Mouse (Mus musculus) kidney, embryonic 15.5 days (tissue): ENCODE data around the gene Pum3. TPM values are rescaled to one million over a fixed set of nuclear protein-coding genes. Genes with fewer than 3 reads are reported as not detected.
A peak's percentile ranks its signal among the peaks of the same experiment; 100 is the strongest.

Source experiments
- ATAC-seq: fragments of 200-750 bp; cut with Nextera tagmentation; replicated peaks from 2 replicates; pipeline ENCODE4 v1.8.0; 2017; ENCODE audit warnings: moderate TSS enrichment; ENCODE audit not compliant: low FRiP score
- H3K27ac ChIP-seq: fragments of 300-500 bp; sonication (generic); 2 replicates; pipeline ENCODE4 v1.5.1; 2015; ENCODE audit warnings: mild to moderate bottlenecking, inconsistent platforms
- H3K27me3 ChIP-seq: fragments of 300-500 bp; sonication (generic); 2 replicates; pipeline ENCODE4 v1.6.1; 2015; ENCODE audit warnings: inconsistent platforms
- H3K36me3 ChIP-seq: fragments of 300-500 bp; sonication (generic); 2 replicates; pipeline ENCODE4 v1.6.1; 2015; ENCODE audit warnings: inconsistent platforms
- H3K4me1 ChIP-seq: fragments of 300-500 bp; sonication (generic); 2 replicates; pipeline ENCODE4 v1.6.1; 2015; ENCODE audit warnings: inconsistent platforms
- H3K4me2 ChIP-seq: fragments of 300-500 bp; sonication (generic); 2 replicates; pipeline ENCODE4 v1.6.1; 2015; ENCODE audit warnings: moderate library complexity, mild to moderate bottlenecking, inconsistent platforms
- H3K4me3 ChIP-seq: fragments of 300-500 bp; sonication (generic); replicated peaks from 2 replicates; pipeline ENCODE4 v1.5.1; 2015; ENCODE audit warnings: mild to moderate bottlenecking, inconsistent platforms
- H3K9ac ChIP-seq: fragments of 300-500 bp; sonication (generic); 2 replicates; pipeline ENCODE4 v1.6.1; 2015; ENCODE audit warnings: mild to moderate bottlenecking, inconsistent platforms
- H3K9me3 ChIP-seq: fragments of 300-500 bp; sonication (generic); replicated peaks from 2 replicates; pipeline ENCODE4 v1.6.1; 2016; ENCODE audit warnings: inconsistent platforms
- WGBS: fragments of 180-500 bp; shearing (Covaris S2); methylation state at CpG from one replicate; pipeline ENCODE4 v1.1.7; 2015; ENCODE audit warnings: mixed read lengths; 5-methylcytosine and 5-hydroxymethylcytosine counted together
- polyA plus RNA-seq: library from polyadenylated mRNA; unstranded; fragments of >200 nt; fragmentation: Nextera tagmentation; extraction: Ambion mirVana; gene quantifications from 2 replicates; pipeline ENCODE4 v1.2.1, GENCODE M21; 2015

The Pum3 gene
- 89.0 and 97.7 TPM in 2 replicates for polyA plus RNA-seq

DNA sequence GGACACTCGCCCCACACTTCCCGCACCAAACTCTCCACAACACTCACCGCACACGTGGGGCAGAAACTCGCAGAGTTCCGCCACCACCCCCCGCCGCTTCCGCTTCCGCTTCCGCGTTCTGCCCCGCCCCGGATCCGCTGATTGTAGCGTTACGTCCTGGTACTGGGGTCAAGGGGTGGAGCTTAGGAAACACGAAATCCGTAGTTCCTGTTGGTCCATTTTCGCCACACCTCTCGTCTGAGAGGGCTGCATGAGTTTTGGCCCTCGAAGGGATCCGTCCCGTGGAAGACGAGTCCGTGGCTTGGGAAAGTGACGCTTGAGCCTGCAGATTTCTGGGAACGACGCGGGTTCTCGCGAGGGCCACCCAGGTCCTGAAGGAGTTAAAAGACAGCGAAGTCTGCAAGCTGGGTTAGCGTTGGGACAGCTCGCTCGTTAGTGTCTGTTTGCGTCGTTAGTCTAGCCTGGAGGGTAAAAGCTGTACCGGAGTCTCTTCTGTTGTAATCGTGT is at the start of gene Pum3:
TSS of gene Pum3 (minus strand) at position 81 of the 507 bp plus-strand sequence.
- H3K27me3 ChIP-seq = no peaks in the 10 kb centered on the region
- H3K4me3 ChIP-seq = peak within 1 kb of the TSS; percentile 70
- peak within 1 kb of the TSS; percentile 97 for H3K27ac ChIP-seq
- peaks cover 20% of the 10 kb centered on the region for H3K4me1 ChIP-seq
- WGBS = under 1% methylated on average over 40 of the region's 40 CpGs
- no peaks in the 10 kb centered on the region for H3K9me3 ChIP-seq
- H3K9ac ChIP-seq = peak within 1 kb of the TSS; percentile 74
- H3K36me3 ChIP-seq = peaks cover 15% of the 10 kb centered on the region
- ATAC-seq = peak; percentile 97
- H3K4me2 ChIP-seq = peak within 1 kb of the TSS; percentile 75

DNA sequence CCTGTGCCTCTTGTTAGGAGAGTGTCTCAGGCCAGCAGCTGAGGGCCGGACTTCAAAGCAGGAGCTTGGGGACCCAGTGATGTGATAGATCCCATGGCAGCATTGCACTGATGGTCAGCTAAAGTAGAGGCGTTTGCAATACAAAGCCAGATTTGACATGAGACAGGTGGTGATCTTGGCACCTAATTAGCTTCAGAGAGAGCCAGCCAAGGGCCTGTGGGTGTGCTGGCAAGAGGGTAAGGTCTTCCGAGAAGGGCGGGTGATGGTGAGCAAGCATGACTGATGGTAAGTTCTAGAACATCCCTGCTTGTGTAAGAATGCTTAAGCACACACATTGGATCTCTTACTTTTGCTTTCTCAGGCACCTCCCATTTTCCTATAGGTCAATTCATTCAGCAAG is 37.1 kb upstream of the Pum3 start:
- no peaks in the 10 kb centered on the region for H3K4me1 ChIP-seq
- WGBS = 68% methylated on average over 4 of the region's 4 CpGs
- H3K4me3 ChIP-seq = no peak overlapping the region
- no peaks in the 10 kb centered on the region for H3K9me3 ChIP-seq
- H3K27me3 ChIP-seq = no peaks in the 10 kb centered on the region
- ATAC-seq = no peak
- H3K36me3 ChIP-seq = no peaks in the 10 kb centered on the region
- no peak overlapping the region for H3K9ac ChIP-seq
- no peak overlapping the region for H3K27ac ChIP-seq
- no peak overlapping the region for H3K4me2 ChIP-seq

DNA sequence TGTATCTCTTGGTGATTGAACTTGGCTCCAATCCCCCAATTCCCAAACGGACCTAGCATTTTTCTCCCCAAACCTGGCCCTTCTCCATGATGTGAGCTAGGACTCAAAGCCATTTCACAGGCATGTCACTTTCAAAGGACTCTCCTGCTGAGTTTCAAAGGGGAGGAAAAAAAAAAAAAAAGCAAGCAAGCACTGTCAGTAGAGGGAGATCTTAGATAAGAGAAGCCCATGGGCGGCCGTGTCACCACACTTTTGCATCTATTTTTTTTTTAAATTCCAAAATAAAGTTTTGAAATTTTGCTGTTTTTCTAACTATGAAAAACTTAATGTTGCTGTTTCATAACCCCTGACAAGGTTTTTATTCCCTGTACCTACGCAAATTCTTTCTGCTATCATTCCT is 33.0 kb upstream of the Pum3 start:
- Histone ChIP-seq H3K4me2 (no peak overlapping the region), H3K9me3 (no peaks in the 10 kb centered on the region), H3K27ac (no peak overlapping the region), H3K4me1 (no peaks in the 10 kb centered on the region), H3K27me3 (no peaks in the 10 kb centered on the region), H3K4me3 (no peak overlapping the region), H3K36me3 (no peaks in the 10 kb centered on the region), H3K9ac (no peak overlapping the region)
- WGBS = 65% methylated on average over 4 of the region's 4 CpGs
- ATAC-seq = no peak

DNA sequence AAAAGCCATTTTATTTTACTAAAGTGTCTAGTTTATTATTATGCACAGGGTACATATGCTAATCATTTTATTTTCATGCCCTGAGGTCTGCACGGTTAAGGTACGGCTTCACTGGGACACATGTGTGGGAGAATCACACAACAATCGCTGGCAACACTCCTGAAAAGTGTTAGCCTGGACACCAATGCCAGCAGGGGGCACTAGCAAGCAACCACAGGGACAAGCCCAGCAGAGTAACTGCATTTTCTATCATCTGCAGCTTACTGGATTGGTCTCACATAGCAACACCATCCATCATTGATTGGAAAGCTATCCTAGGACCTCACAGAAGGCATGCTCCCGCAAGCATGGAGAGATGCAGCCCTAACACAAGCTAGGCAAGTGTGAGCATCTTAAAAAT is 20.8 kb upstream of the Pum3 start:
- Histone ChIP-seq H3K36me3 (no peaks in the 10 kb centered on the region), H3K4me2 (no peak overlapping the region), H3K27ac (no peak overlapping the region), H3K4me3 (no peak overlapping the region), H3K9ac (no peak overlapping the region), H3K27me3 (peaks cover 12% of the 10 kb centered on the region; the same call in 1 of the 2 replicates), H3K9me3 (no peaks in the 10 kb centered on the region), H3K4me1 (no peaks in the 10 kb centered on the region)
- WGBS = 34% methylated on average over 4 of the region's 4 CpGs
- no peak for ATAC-seq

DNA sequence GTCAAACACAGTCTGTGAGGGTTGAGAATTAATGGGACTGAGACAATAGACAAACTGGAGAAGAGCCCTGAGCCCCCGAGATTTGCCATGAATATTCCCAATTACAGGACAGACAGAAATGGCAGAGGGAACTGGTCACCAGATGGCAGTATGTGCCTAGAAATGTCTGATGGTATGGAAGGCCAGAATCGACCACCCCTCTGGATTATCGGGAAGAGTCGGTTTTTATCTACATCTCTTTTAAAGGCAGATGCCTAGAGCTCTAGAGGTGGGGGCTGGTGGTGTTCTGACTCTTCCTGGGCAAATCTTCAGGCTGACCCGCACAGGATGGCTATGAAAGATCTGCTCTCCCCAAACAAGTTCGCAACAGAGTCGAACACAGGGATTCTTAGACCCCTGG is 17.9 kb upstream of the Pum3 start:
- no peaks in the 10 kb centered on the region for H3K36me3 ChIP-seq
- H3K27ac ChIP-seq = no peak overlapping the region
- WGBS = 29% methylated on average over 7 of the region's 7 CpGs
- no peak overlapping the region for H3K9ac ChIP-seq
- H3K27me3 ChIP-seq = peaks cover 12% of the 10 kb centered on the region; the same call in 1 of the 2 replicates
- no peaks in the 10 kb centered on the region for H3K4me1 ChIP-seq
- no peak for ATAC-seq
- H3K4me3 ChIP-seq = no peak overlapping the region
- H3K4me2 ChIP-seq = no peak overlapping the region
- H3K9me3 ChIP-seq = no peaks in the 10 kb centered on the region

DNA sequence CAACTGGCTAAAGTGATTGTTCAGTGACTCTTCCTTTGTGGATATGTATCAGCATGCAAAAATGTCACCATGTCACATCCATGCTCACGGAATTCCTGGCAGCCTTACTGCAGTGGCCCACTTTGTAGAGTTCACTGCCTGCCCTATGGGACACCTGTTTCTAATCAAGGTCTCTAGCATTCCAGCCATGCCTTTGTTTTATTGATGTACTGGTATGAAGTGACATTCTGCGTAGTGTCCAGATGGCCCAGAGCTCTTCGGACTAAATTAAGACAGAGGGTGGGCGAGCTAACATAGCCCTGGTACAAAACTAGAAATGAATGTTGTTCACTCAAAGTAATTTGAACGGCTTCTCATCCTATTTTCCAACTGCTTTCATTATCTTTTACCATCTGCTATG is 11.5 kb upstream of the Pum3 start:
- WGBS = 80% methylated on average over 5 of the region's 5 CpGs
- no peaks in the 10 kb centered on the region for H3K9me3 ChIP-seq
- H3K27me3 ChIP-seq = 0 out of 2 replicates have a peak, but pooled peaks cover under 1% of the 10 kb centered on the region

DNA sequence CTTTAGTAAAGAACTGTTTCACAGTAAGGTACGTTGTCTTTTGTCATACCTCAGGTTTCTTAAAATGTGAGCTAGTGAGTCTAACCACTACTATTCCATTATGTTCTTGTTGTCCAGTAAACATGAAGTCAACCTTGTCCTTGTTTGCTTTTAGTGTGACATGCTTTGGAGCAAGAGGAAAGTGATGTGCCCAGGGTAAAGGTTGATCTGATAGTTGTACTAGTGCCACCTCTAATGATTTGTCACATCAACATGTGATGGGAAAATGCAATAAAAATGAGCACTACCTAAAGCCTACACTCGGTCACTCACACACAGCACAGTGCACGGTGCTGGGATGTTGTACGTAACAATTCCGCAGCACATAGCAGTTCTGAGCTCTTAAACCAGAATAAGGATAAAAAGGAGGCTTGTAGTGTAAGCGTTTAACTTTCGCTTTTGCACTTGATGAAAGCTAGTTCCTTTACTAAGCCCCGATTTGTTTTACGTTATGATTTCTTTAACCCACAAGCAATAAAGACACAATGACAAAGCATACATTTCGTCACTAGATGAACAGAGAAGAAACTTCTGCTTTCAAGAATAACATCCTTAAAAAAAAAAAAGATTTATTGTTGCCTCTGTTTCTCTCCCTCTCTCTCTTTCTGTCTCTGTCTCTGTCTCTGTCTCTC is 8.5 kb upstream of the Pum3 start:
- Histone ChIP-seq H3K36me3 (no peaks in the 10 kb centered on the region), H3K27me3 (no peaks in the 10 kb centered on the region), H3K9ac (no peak overlapping the region), H3K4me1 (no peaks in the 10 kb centered on the region), H3K27ac (no peak overlapping the region), H3K4me3 (no peak overlapping the region), H3K9me3 (no peaks in the 10 kb centered on the region), H3K4me2 (no peak overlapping the region)
- WGBS = 73% methylated on average over 10 of the region's 10 CpGs
- ATAC-seq = no peak

More for the DNA sequence above, 11.5 kb upstream of the Pum3 start:
- Histone ChIP-seq H3K9ac (no peak overlapping the region), H3K27ac (no peak overlapping the region), H3K4me3 (no peak overlapping the region), H3K36me3 (no peaks in the 10 kb centered on the region), H3K4me1 (no peaks in the 10 kb centered on the region), H3K4me2 (no peak overlapping the region)
- no peak for ATAC-seq

DNA sequence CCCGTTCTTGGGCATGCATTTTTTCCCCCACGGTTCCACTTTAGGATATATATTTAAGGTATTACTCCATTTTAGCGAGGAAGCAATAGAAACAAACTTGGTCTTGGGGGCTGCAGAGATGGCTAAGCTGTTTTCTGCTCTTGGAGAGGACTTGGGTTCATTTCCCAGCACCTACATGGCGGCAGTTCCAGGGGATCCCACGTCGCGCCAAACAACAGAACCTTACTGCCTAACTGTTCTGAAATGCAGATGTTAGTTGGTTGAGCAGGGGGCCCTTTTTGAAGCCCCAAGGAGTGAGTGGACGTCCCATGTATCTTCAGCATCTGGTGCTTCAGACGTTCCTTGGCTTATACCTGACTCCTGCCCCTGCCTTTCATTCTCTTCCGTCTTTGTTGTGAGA is 781 bp upstream of the Pum3 start:
- peak overlapping the region; percentile 70 for H3K4me3 ChIP-seq
- ATAC-seq = no peak

DNA sequence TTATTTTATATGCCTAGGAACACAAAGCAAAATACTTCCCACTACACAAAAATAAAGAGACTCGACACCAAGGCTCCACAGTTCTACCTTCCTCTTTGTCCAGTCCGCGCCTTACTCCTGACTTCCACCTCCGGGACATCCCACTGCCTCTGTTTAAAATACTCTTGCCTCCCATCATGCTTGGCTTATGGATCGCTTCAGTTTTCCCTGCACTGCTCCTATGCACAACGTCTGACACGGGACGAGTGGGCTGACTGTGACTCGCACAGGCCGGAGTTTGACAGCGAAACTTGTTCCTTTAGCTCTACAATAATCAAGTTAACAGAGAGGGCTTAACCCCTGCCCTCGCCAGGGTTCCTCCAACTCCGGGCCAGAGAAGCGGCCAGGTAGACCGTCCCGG is 344 bp downstream of the Pum3 start:
- peaks cover 20% of the 10 kb centered on the region for H3K36me3 ChIP-seq
- H3K9me3 ChIP-seq = no peaks in the 10 kb centered on the region
- under 1% methylated on average over 16 of the region's 16 CpGs for WGBS
- peaks cover 20% of the 10 kb centered on the region for H3K4me1 ChIP-seq
- H3K27ac ChIP-seq = peak overlapping the region; percentile 11; the same call in 1 of the 2 replicates
- H3K4me3 ChIP-seq = peak overlapping the region; percentile 70
- H3K4me2 ChIP-seq = peak overlapping the region; percentile 75
- H3K27me3 ChIP-seq = no peaks in the 10 kb centered on the region
- H3K9ac ChIP-seq = peak overlapping the region; percentile 61
- ATAC-seq = no peak

More for the DNA sequence above, 781 bp upstream of the Pum3 start:
- Histone ChIP-seq H3K9me3 (no peaks in the 10 kb centered on the region), H3K4me1 (peaks cover 20% of the 10 kb centered on the region), H3K4me2 (peak overlapping the region; percentile 75), H3K9ac (peak overlapping the region; percentile 74), H3K27me3 (no peaks in the 10 kb centered on the region), H3K27ac (peak overlapping the region; percentile 97), H3K36me3 (peaks cover 9% of the 10 kb centered on the region)
- under 1% methylated on average over 10 of the region's 10 CpGs for WGBS

DNA sequence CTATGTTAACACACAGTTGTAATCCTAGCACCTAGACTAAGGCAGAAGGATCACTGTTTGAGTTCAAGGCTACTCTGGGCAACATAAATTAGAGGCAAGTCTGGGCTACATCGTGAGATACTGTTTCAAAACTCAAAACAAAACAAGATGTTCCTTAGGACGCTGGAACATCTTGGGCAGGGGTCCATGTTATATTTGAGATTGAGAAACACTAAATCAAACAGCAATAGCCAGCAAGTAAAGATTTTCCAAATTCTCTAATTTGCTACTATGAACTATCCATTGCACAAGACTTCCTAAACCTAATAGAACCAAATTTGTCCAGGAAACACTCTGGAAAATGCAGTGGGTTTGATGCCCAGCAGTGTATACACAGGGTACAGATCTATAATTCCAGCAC is 1.8 kb downstream of the Pum3 start:
- H3K36me3 ChIP-seq = peaks cover 34% of the 10 kb centered on the region
- no peak overlapping the region for H3K9ac ChIP-seq
- H3K27ac ChIP-seq = no peak overlapping the region
- peak overlapping the region; percentile 9; the same call in 1 of the 2 replicates for H3K4me3 ChIP-seq
- 0 out of 2 replicates have a peak overlapping the region, but pooled peaks have one; percentile 75 for H3K4me2 ChIP-seq
- H3K27me3 ChIP-seq = no peaks in the 10 kb centered on the region
- 60% methylated on average over 2 of the region's 2 CpGs for WGBS
- H3K9me3 ChIP-seq = no peaks in the 10 kb centered on the region
- H3K4me1 ChIP-seq = peaks cover 20% of the 10 kb centered on the region
- ATAC-seq = no peak

DNA sequence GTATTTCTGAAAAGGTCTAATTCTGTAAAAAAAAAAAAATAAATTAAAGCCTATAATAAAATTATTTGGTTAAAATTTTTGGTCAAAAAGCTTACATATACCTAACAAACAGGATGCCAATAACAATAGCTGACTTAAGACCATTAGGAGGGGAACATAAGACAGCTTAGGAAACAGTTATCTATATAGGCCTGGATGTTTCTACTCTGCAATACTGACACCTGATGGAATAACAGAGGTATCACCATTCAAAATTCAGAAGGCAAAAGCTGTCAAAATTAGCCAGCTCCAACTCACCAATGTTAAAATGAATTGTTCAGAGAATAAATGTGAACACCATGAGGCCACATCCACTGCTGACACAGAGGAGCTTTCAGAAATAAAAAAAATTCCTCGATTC is 3.2 kb downstream of the Pum3 start:
- WGBS = 68% methylated on average over 1 of the region's 1 CpGs
- no peak for ATAC-seq
- Histone ChIP-seq H3K4me1 (peaks cover 20% of the 10 kb centered on the region), H3K4me2 (no peak overlapping the region), H3K36me3 (peaks cover 47% of the 10 kb centered on the region), H3K27ac (no peak overlapping the region), H3K27me3 (no peaks in the 10 kb centered on the region), H3K4me3 (no peak overlapping the region), H3K9me3 (no peaks in the 10 kb centered on the region), H3K9ac (no peak overlapping the region)

DNA sequence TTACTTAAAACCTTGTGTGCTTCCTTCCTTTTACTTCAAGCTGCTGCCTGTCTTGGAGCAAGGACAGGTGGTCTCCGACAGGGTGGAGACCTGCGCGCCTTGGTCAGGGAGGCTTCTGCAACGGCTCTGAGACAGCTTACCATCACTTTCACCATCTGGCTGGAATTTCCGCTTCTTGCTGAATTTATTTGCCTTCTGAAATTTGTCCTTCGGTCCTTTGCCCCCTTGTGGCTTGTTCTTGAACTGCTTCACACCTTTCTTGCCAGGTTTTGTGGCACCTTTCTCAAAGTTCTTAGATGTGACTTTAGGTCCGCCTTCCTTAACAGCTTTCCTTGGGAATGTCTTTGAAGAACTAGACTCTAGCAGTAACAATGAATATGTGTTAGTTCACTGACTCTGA is 4.0 kb downstream of the Pum3 start:
- Histone ChIP-seq H3K27ac (no peak overlapping the region), H3K9me3 (no peaks in the 10 kb centered on the region), H3K4me3 (no peak overlapping the region), H3K4me2 (no peak overlapping the region), H3K4me1 (peaks cover 13% of the 10 kb centered on the region), H3K36me3 (peaks cover 54% of the 10 kb centered on the region), H3K9ac (no peak overlapping the region), H3K27me3 (no peaks in the 10 kb centered on the region)
- 60% methylated on average over 7 of the region's 7 CpGs for WGBS
- no peak for ATAC-seq
